ENCODE assay signal across 9 mouse cellular contexts in the genomic region with DNA sequence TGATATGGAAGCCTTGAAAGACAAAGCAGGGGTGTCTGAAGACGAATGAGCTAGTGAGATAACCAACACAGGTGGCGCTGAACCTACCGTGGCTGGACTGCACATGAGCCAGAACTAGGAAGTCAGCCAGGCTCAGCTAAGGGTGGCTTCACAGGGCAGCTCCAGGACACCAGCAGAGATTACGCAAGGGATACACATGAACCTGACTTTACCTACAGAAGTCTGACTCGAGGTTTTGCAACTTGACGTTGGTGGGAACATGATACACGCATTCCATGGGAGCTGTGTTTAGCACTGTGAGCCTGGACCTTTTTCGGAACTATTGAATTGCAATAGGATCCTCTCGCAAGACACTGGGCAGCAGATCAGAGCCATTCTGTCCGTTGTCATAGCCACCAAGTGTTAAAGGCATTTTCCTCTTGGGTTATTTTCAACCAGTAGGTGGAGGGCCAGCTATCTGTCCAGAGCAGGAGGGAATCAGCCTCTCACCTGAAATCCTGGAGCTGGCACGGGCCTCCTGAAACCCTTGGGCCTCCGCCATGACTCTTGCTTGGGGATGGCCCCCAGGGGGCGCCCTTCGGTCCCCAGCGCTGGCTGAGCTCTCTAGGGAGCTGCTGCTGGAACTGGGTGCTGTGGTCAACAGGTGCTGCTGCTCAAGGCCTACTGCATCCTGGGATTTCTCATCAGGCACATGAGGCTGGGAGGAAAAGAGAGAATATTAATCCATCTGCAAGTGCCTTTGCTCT. TPM values are rescaled to one million over a fixed set of nuclear protein-coding genes. Genes with fewer than 3 reads are reported as not detected.
DNase-seq lines count a peak whose midpoint lies in the region; ATAC-seq and TF ChIP-seq lines count a peak whose summit lies in the region.
"Had no signal": no experiment of that assay in that cellular context is flagged by ENCODE, and none has a peak within 500 bp of the region (broad histone marks: within the 10 kb centered on the region; RNA-seq: fewer than 3 reads in every experiment).

No protein-coding gene starts in this region.

- WGBS in heart, adult 2 months = 68% methylated on average over 15 of the region's 15 CpGs
- 58% methylated on average over 15 of the region's 15 CpGs for WGBS in heart, embryonic 11.5 days (ENCODE audit: insufficient replicate concordance)
- WGBS in thymus, adult 2 months = 78% methylated on average over 15 of the region's 15 CpGs
- 66% methylated on average over 15 of the region's 15 CpGs for WGBS in intestine, embryonic 15.5 days
- 61% methylated on average over 15 of the region's 15 CpGs for WGBS in forebrain, embryonic 16.5 days

- TF ChIP-seq CTCF in heart, adult 2 months (IDR thresholded peaks at IDR 0.05) = peak; percentile 68
- TF ChIP-seq CTCF in thymus, adult 2 months (IDR thresholded peaks at IDR 0.05; ENCODE audit: borderline replicate concordance, control insufficient read depth, extremely low read depth, insufficient read depth, low read length, poor library complexity) = peak; percentile 90

- no peak overlapping the region for H3K9ac ChIP-seq in heart, adult 2 months (ENCODE audit: low read depth, low read length)
- H3K9ac ChIP-seq in heart, embryonic 11.5 days (ENCODE audit: low read depth, low read length) = no peak overlapping the region
- no peak overlapping the region for H3K9ac ChIP-seq in intestine, embryonic 15.5 days
- no peak overlapping the region for H3K9ac ChIP-seq in forebrain, embryonic 16.5 days (replicated peaks; ENCODE audit: low read depth, low read length)

- TF ChIP-seq EP300 in heart, adult 2 months (IDR thresholded peaks at IDR 0.05; ENCODE audit: insufficient read depth, low read depth, low read length) = no peak

- H3K4me3 ChIP-seq in heart, adult 2 months = no peak overlapping the region
- H3K4me3 ChIP-seq in heart, embryonic 11.5 days (ENCODE audit: low read depth, low read length) = no peak overlapping the region
- no peak overlapping the region for H3K4me3 ChIP-seq in thymus, adult 2 months (ENCODE audit: control insufficient read depth, insufficient read depth, low read length)
- no peak overlapping the region for H3K4me3 ChIP-seq in intestine, embryonic 15.5 days (replicated peaks)
- no peak overlapping the region for H3K4me3 ChIP-seq in forebrain, embryonic 16.5 days (replicated peaks; ENCODE audit: low read length)

- no peaks in the 10 kb centered on the region for H3K27me3 ChIP-seq in heart, adult 2 months (ENCODE audit: control insufficient read depth, insufficient read depth, low read length)
- no peaks in the 10 kb centered on the region for H3K27me3 ChIP-seq in heart, embryonic 11.5 days (ENCODE audit: control insufficient read depth, insufficient read depth, low read length)
- H3K27me3 ChIP-seq in thymus, adult 2 months (ENCODE audit: control insufficient read depth, insufficient read depth, low read length) = no peaks in the 10 kb centered on the region
- no peaks in the 10 kb centered on the region for H3K27me3 ChIP-seq in intestine, embryonic 15.5 days (replicated peaks)
- no peaks in the 10 kb centered on the region for H3K27me3 ChIP-seq in forebrain, embryonic 16.5 days (replicated peaks; ENCODE audit: control insufficient read depth, insufficient read depth, low read length)

- H3K4me2 ChIP-seq in heart, embryonic 11.5 days = no peak overlapping the region
- no peak overlapping the region for H3K4me2 ChIP-seq in intestine, embryonic 15.5 days (replicated peaks)
- no peak overlapping the region for H3K4me2 ChIP-seq in forebrain, embryonic 16.5 days (ENCODE audit: low read length)

- H3K36me3 ChIP-seq in heart, adult 2 months (ENCODE audit: control insufficient read depth, insufficient read depth, low read length) = no peaks in the 10 kb centered on the region
- H3K36me3 ChIP-seq in heart, embryonic 11.5 days (ENCODE audit: control insufficient read depth, insufficient read depth, low read length) = no peaks in the 10 kb centered on the region
- H3K36me3 ChIP-seq in thymus, adult 2 months (ENCODE audit: control insufficient read depth, insufficient read depth, low read length) = no peaks in the 10 kb centered on the region; the same call in 1 of the 2 replicates
- no peaks in the 10 kb centered on the region for H3K36me3 ChIP-seq in intestine, embryonic 15.5 days
- H3K36me3 ChIP-seq in forebrain, embryonic 16.5 days (ENCODE audit: control insufficient read depth, insufficient read depth) = no peaks in the 10 kb centered on the region

- intact Hi-C loops in heart, adult 2 months (cut with DNase I) = no loop called here

- TF ChIP-seq POLR2A in heart, adult 2 months (IDR thresholded peaks at IDR 0.05; ENCODE audit: insufficient read depth, low read depth, low read length) = no peak
- no peak for TF ChIP-seq POLR2A in thymus, adult 2 months (IDR thresholded peaks at IDR 0.05; ENCODE audit: control insufficient read depth, extremely low read depth, insufficient read depth, low read length, poor library complexity)

- peaks cover 18% of the 10 kb centered on the region for H3K4me1 ChIP-seq in heart, adult 2 months (ENCODE audit: control insufficient read depth, insufficient read depth, low read length)
- 0 out of 2 replicates have a peak, but pooled peaks cover 7% of the 10 kb centered on the region for H3K4me1 ChIP-seq in heart, embryonic 11.5 days (ENCODE audit: control insufficient read depth, insufficient read depth, low read length)
- peaks cover 28% of the 10 kb centered on the region for H3K4me1 ChIP-seq in thymus, adult 2 months (replicated peaks; ENCODE audit: control insufficient read depth, insufficient read depth, low read length)
- no peaks in the 10 kb centered on the region for H3K4me1 ChIP-seq in intestine, embryonic 15.5 days (replicated peaks)
- no peaks in the 10 kb centered on the region; the same call in 1 of the 2 replicates for H3K4me1 ChIP-seq in forebrain, embryonic 16.5 days (replicated peaks; ENCODE audit: control insufficient read depth, insufficient read depth, low read length)

- no peaks in the 10 kb centered on the region for H3K9me3 ChIP-seq in heart, embryonic 11.5 days (replicated peaks; ENCODE audit: control insufficient read depth, low read length)
- H3K9me3 ChIP-seq in intestine, embryonic 15.5 days = no peaks in the 10 kb centered on the region
- no peaks in the 10 kb centered on the region for H3K9me3 ChIP-seq in forebrain, embryonic 16.5 days (ENCODE audit: control insufficient read depth, low read length)

- no peak for ATAC-seq in heart, embryonic 11.5 days (replicated peaks; ENCODE audit: insufficient number of reproducible peaks, low FRiP score, low TSS enrichment)
- ATAC-seq in intestine, embryonic 15.5 days = peak; percentile 55; the same call in 1 of the 2 replicates
- no peak for ATAC-seq in forebrain, embryonic 16.5 days

- peak; percentile 48 to 63 for DNase-seq in heart, adult 2 months
- DNase-seq in thymus, adult 2 months = peak; percentile 72
- no peak for DNase-seq in thymus, adult 18-20 months
- DNase-seq in naive thymus-derived CD4-positive, alpha-beta T cell, adult 2 months (ENCODE audit: low read depth) = peak; percentile 72
- no peak for DNase-seq in embryo, embryonic 10.5 days (ENCODE audit: low spot score)

- H3K27ac ChIP-seq in heart, adult 2 months = no peak overlapping the region
- H3K27ac ChIP-seq in heart, embryonic 11.5 days (ENCODE audit: low read depth, low read length) = no peak overlapping the region
- H3K27ac ChIP-seq in thymus, adult 2 months (ENCODE audit: control insufficient read depth, insufficient read depth, low read length) = no peak overlapping the region
- H3K27ac ChIP-seq in intestine, embryonic 15.5 days = no peak overlapping the region
- no peak overlapping the region for H3K27ac ChIP-seq in forebrain, embryonic 16.5 days (ENCODE audit: low read length)
- H3K27ac ChIP-seq: macrophage had no signal

- no peaks in the 10 kb centered on the region for H3K79me2 ChIP-seq in heart, adult 2 months (replicated peaks; ENCODE audit: control insufficient read depth, insufficient read depth, low read length)

RNA-seq across cellular contexts. Expression of gene Vps13d, which starts 24.6 kb away (rescaled TPM):
- 10 to 100 TPM; 65.8 to 77.1 TPM for total RNA-seq in heart, adult 2 months (2021)
- polyA plus RNA-seq in heart, adult 2 months (2012; rRNA removed) = 24.8 and 41.5 TPM in 2 replicates
- 10.5 and 12.0 TPM in 2 replicates for polyA plus RNA-seq in heart, embryonic 11.5 days (2014; fragmentation: Nextera tagmentation; extraction: Ambion mirVana)
- polyA plus RNA-seq in thymus, adult 2 months (2012; rRNA removed) = 22.5 and 23.5 TPM in 2 replicates
- 10.1 and 10.2 TPM in 2 replicates for polyA plus RNA-seq in intestine, embryonic 15.5 days (2015; fragmentation: Nextera tagmentation; extraction: Ambion mirVana)
- 9.2 and 9.4 TPM in 2 replicates for polyA plus RNA-seq in forebrain, embryonic 16.5 days (2015; fragmentation: Nextera tagmentation; extraction: Ambion mirVana)

RNA-seq across cellular contexts. Expression of gene Tnfrsf1b, which starts 27.3 kb away (rescaled TPM):
- total RNA-seq in heart, adult 2 months (2021) = 1 to 10 TPM; 4.8 to 5.4 TPM
- 7.6 and 10.9 TPM in 2 replicates for polyA plus RNA-seq in heart, adult 2 months (2012; rRNA removed)
- 2.3 and 3.8 TPM in 2 replicates for polyA plus RNA-seq in heart, embryonic 11.5 days (2014; fragmentation: Nextera tagmentation; extraction: Ambion mirVana)
- polyA plus RNA-seq in thymus, adult 2 months (2012; rRNA removed) = 46.5 and 48.1 TPM in 2 replicates
- polyA plus RNA-seq in intestine, embryonic 15.5 days (2015; fragmentation: Nextera tagmentation; extraction: Ambion mirVana) = 5.3 and 5.9 TPM in 2 replicates
- polyA plus RNA-seq in forebrain, embryonic 16.5 days (2015; fragmentation: Nextera tagmentation; extraction: Ambion mirVana) = 2.4 and 2.5 TPM in 2 replicates

Comparison
In these comparisons a context has a peak if more than half of its experiments do, and no peak if none do; other contexts are left out.
1. DNase-seq: peak in heart, adult 2 months (2 of 2), thymus, adult 2 months (single experiment) and naive thymus-derived CD4-positive, alpha-beta T cell, adult 2 months (single experiment); none in thymus, adult 18-20 months (0 of 2) and embryo, embryonic 10.5 days (single experiment).